Mouse (Mus musculus): ENCODE measurements at regions not wholly inside any gene's neighbourhood (a gene's known extent, or its start where the extent isn't known, plus 50 kb on each side); places are given as distances from the start of the nearest gene placed in this dataset.

- no peak for DNase-seq
Observed at GRCm38 (mm10) chr1:142605224-142605623, 1035.2 kb upstream of the B3galt2 start.

- no peak for DNase-seq
Observed at GRCm38 (mm10) chr1:142606082-142606481, 1034.4 kb upstream of the B3galt2 start.

- DNase-seq, result no peak
Observed at GRCm38 (mm10) chr1:142621464-142621863, 1019.0 kb upstream of the B3galt2 start.

- no peak for DNase-seq
Observed at GRCm38 (mm10) chr1:142624303-142624702, 1016.2 kb upstream of the B3galt2 start.

- DNase-seq, result no peak
Observed at GRCm38 (mm10) chr1:142655289-142655688, 985.2 kb upstream of the B3galt2 start.

DNA sequence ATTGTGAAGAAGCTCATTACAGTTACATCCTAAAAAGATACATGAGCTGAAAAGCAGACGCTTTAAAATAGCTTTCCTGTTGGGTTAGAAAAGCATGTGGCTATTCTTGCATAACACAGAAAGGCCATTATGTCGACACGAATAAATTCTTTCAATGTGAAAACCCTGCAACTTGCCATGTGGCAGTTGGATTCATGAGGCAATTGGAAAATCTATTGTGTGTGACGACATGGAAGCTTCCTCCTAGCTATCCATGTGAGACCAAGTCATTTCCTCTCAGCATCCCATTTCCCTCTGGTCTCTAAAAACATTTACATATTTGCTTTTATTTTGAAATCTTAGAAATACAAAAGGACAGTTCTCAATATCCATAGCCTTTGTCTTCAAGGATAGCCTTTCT, 975.2 kb upstream of the B3galt2 start:
- no peak for DNase-seq

GRCm38 (mm10) chr1:142679917-142680316, 960.5 kb upstream of the B3galt2 start:
- no peak for DNase-seq

DNA sequence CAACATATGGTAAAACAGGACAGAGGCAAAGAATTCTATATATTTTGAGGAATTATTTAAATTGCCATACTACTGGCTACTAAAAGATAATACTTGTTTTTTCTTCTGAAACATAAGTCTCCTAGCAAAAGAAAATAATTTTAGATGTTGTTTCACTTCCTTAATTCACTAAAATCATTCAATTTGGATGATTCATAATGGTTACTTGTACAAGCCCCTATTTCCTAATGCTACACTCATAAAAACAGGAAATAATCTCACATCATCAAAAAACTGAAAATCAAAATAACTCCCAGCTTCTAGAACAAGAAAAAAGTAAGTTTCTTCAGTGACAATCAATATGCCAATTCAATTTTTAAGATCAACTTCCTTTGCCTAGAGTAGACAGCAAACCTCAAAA, 951.6 kb upstream of the B3galt2 start:
- DNase-seq, result no peak

DNA sequence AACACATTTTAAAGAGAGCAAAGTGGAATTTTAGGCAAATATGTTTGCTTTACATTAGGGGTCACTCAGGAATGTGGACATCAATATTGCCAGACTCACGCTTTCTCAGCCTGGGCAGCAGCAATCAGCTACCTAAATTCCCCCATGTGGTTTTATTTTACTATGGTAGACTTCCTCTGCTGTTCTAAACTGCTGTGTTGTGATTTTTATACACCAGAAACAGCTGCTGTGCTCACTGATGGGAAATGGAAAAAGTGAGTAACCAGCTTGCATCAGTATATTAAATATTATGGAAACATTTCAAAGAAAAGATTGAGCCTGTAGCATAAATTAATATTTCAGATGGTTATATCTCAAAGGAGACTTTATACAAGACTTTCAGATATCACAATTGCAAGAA, 945.3 kb upstream of the B3galt2 start:
- DNase-seq, result no peak

DNA sequence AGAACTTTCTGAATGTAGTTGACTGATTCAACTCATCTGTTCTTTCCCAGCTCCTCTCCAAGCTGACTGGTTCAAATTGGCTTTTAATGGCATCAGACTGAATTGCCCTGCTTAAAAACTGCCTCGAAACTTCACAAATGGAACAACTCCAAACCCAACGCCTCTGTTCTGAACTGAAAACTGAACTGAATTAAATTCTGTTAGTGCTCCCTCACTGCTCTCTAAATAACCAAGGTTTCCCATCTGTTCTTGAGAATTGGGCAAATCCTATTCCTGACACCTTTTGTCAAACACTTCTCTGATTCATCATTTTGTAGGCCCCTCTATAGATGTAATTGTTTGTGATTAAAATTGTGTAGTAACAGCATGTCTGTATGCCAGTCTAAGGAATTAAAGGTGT, 932.2 kb upstream of the B3galt2 start:
- DNase-seq, result no peak

DNA sequence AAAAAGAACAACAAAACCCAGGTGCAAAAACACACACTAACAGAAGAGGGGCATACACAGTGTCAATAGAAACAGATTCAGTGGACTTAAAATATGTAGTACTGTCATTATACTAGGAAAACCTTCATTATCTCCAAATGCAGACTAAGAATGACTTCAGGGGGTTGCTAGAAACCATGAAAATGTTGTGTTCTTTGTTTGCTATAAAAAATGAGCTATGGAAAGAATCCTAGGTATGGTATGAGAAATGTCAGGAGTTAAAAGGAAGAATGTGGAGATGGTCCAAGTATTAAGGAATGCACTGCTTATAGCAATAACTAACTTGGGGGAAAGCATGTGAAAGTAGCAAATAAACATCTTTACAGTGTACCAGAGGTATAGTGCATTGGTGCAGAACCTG, 910.2 kb upstream of the B3galt2 start:
- DNase-seq, result no peak

- DNase-seq, result no peak
Observed at GRCm38 (mm10) chr1:142734108-142734507, 906.4 kb upstream of the B3galt2 start.

- DNase-seq, result no peak
Observed at GRCm38 (mm10) chr1:142738376-142738775, 902.1 kb upstream of the B3galt2 start.

GRCm38 (mm10) chr1:142742307-142742706, 898.2 kb upstream of the B3galt2 start:
- peak; percentile 67 to 70 for DNase-seq

- no peak for DNase-seq
Observed at GRCm38 (mm10) chr1:142771010-142771409, 869.5 kb upstream of the B3galt2 start.
